Mouse (Mus musculus) stomach, postnatal 0 days (tissue): ENCODE measurements around the gene Nrcam.

Experiments
- CTCF ChIP-seq: IDR thresholded peaks from 2 replicates; pipeline ENCODE4 v1.5.1; 2016; ENCODE audit warnings: antibody characterized with exemption, low read depth, mild to moderate bottlenecking, moderate library complexity
- EP300 ChIP-seq: optimal IDR thresholded peaks from 2 replicates; pipeline ENCODE3; 2016; ENCODE audit warnings: antibody characterized with exemption

GRCm38 (mm10) chr12:44471073-44471472 lies 142.4 kb downstream of the Nrcam start:
- TF ChIP-seq EP300 (no peak), CTCF (no peak)
